ENCODE assay signal across 8 mouse cellular contexts in genomic region chr6:50358104-50358679, GRCm38 (mm10).
DNase-seq lines count a peak whose midpoint lies in the region; ATAC-seq and TF ChIP-seq lines count a peak whose summit lies in the region.

No protein-coding gene starts in this region.

- no peaks in the 10 kb centered on the region; the same call in 1 of the 2 replicates for H3K27me3 ChIP-seq in limb, embryonic 11.5 days (ENCODE audit: control insufficient read depth, insufficient read depth, low read length)
- no peaks in the 10 kb centered on the region for H3K27me3 ChIP-seq in stomach, embryonic 15.5 days (replicated peaks)

- no peak for DNase-seq in ES-E14 (ENCODE audit: low read depth, low spot score)
- peak; percentile 28 for DNase-seq in embryo, embryonic 10 days (ENCODE audit: low spot score)
- peak; percentile 85 to 86 for DNase-seq in heart, adult 18-20 months
- peak; percentile 63 for DNase-seq in kidney, adult 18-20 months
- DNase-seq in limb, embryonic 11.5 days (ENCODE audit: low spot score) = peak; percentile 69
- DNase-seq in cerebellum, adult 8-10 months = no peak

- H3K4me2 ChIP-seq in limb, embryonic 11.5 days (ENCODE audit: low read depth, severe bottlenecking) = peak overlapping the region; percentile 20; the same call in 1 of the 2 replicates
- 0 out of 2 replicates have a peak overlapping the region, but pooled peaks have one; percentile 0 for H3K4me2 ChIP-seq in stomach, embryonic 15.5 days

- H3K36me3 ChIP-seq in ES-E14 (ENCODE audit: control insufficient read depth, insufficient read depth, low read length, poor library complexity, severe bottlenecking) = no peaks in the 10 kb centered on the region
- no peaks in the 10 kb centered on the region for H3K36me3 ChIP-seq in limb, embryonic 11.5 days (ENCODE audit: control insufficient read depth, insufficient read depth, low read length)
- no peaks in the 10 kb centered on the region for H3K36me3 ChIP-seq in stomach, embryonic 15.5 days

- H3K9ac ChIP-seq in ES-E14 (ENCODE audit: insufficient read depth, low read depth, low read length, poor library complexity, severe bottlenecking) = no peak overlapping the region
- peak overlapping the region; percentile 22; the same call in 1 of the 2 replicates for H3K9ac ChIP-seq in limb, embryonic 11.5 days (ENCODE audit: low read length)
- H3K9ac ChIP-seq in stomach, embryonic 15.5 days = no peak overlapping the region

- ATAC-seq in limb, embryonic 11.5 days (ENCODE audit: insufficient number of reproducible peaks, low FRiP score, low TSS enrichment, low read depth) = peak; percentile 77; the same call in 1 of the 2 replicates
- peak; percentile 80 for ATAC-seq in stomach, embryonic 15.5 days (ENCODE audit: insufficient read depth, low FRiP score, low read depth)
- ATAC-seq in erythroblast, adult 5-6 weeks (replicated peaks; ENCODE audit: low FRiP score, poor library complexity, severe bottlenecking) = no peak

- H3K27ac ChIP-seq in ES-E14 (ENCODE audit: insufficient read depth, low read depth, low read length, poor library complexity, severe bottlenecking) = peak overlapping the region; percentile 19; the same call in 1 of the 2 replicates
- H3K27ac ChIP-seq in limb, embryonic 11.5 days (replicated peaks; ENCODE audit: low read depth, low read length) = no peak overlapping the region
- H3K27ac ChIP-seq in stomach, embryonic 15.5 days = peak overlapping the region; percentile 49

- no peak overlapping the region for H3K4me3 ChIP-seq in ES-E14 (ENCODE audit: insufficient read depth in 1 of 2, low read depth in 1 of 2, low read length in 2 of 2, poor library complexity in 1 of 2, severe bottlenecking in 1 of 2)
- H3K4me3 ChIP-seq in limb, embryonic 11.5 days (ENCODE audit: low read depth, low read length) = no peak overlapping the region
- no peak overlapping the region for H3K4me3 ChIP-seq in stomach, embryonic 15.5 days (replicated peaks)

- 16% methylated on average over 16 of the region's 16 CpGs for WGBS in limb, embryonic 11.5 days
- WGBS in stomach, embryonic 15.5 days = 44% methylated on average over 16 of the region's 16 CpGs

- in situ Hi-C loops in ES-E14 (cut with MboI; ENCODE audit: low sequenced_read_pairs in 2 of 2, unreplicated experiment in 2 of 2) = no loop called here

- no peaks in the 10 kb centered on the region for H3K9me3 ChIP-seq in ES-E14 (ENCODE audit: control insufficient read depth, insufficient read depth, low read depth, low read length)
- H3K9me3 ChIP-seq in limb, embryonic 11.5 days (ENCODE audit: control insufficient read depth, low read length) = no peaks in the 10 kb centered on the region
- no peaks in the 10 kb centered on the region for H3K9me3 ChIP-seq in stomach, embryonic 15.5 days

- 0 out of 4 replicates have a peak, but pooled peaks cover 0 to 1% of the 10 kb centered on the region in 2 experiments for H3K4me1 ChIP-seq in ES-E14 (ENCODE audit: control insufficient read depth in 2 of 2, insufficient read depth in 2 of 2, low read length in 2 of 2, poor library complexity in 1 of 2)
- H3K4me1 ChIP-seq in limb, embryonic 11.5 days (ENCODE audit: control insufficient read depth, insufficient read depth, low read length) = peaks cover 14% of the 10 kb centered on the region
- peaks cover 16% of the 10 kb centered on the region for H3K4me1 ChIP-seq in stomach, embryonic 15.5 days

TF ChIP-seq in ES-E14, 5 proteins besides CTCF, POLR2A, EP300 and RAD21:
- TF ChIP-seq ZC3H11A (IDR thresholded peaks at IDR 0.05; ENCODE audit: borderline replicate concordance, low read depth, low read length) (no peak), CHD2 (IDR thresholded peaks at IDR 0.05; ENCODE audit: low read depth, low read length) (no peak), MAFK (IDR thresholded peaks at IDR 0.05; ENCODE audit: insufficient read depth, low read depth, low read length) (no peak), ZNF384 (IDR thresholded peaks at IDR 0.05; ENCODE audit: low read depth, low read length) (no peak), HCFC1 (IDR thresholded peaks at IDR 0.05; ENCODE audit: borderline replicate concordance, insufficient read depth, low read length) (no peak)

Comparison
In these comparisons a context has a peak if more than half of its experiments do, and no peak if none do; other contexts are left out.
1. DNase-seq: peak in embryo, embryonic 10 days (single experiment), heart, adult 18-20 months (2 of 2), kidney, adult 18-20 months (single experiment) and limb, embryonic 11.5 days (single experiment); none in ES-E14 (single experiment) and cerebellum, adult 8-10 months (single experiment).